Mouse (Mus musculus) kidney, postnatal 4 days (tissue): ENCODE measurements at regions not wholly inside any gene's neighbourhood (a gene's known extent, or its start where the extent isn't known, plus 50 kb on each side); places are given as distances from the start of the nearest gene placed in this dataset.

Experiments used
- DNase-seq, 2 experiments: peaks; one replicate each; pipeline ENCODE4 v3.0.0; 2021; ENCODE audit warnings: mixed read lengths in 2 of 2

DNA sequence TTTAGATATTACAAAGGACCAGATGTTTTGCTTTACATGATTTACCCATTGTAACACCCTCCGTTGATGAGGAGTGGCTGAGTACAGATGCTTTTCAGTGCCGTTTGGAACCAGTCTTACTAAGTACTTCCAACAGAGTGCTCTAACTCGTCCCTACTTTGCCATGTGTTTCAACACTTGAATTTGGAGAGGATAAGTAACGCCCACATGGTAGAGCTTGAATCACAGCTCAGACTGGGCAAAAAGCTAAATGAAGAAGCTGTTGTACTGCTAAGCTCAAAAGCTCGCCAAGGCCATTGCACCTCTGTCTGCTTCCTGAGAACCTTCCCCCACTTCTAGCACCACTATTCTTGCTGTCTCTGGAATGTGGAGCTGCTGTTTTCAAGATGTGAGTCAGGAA, 471.1 kb downstream of the Nfib start:
- DNase-seq: no peak

DNA sequence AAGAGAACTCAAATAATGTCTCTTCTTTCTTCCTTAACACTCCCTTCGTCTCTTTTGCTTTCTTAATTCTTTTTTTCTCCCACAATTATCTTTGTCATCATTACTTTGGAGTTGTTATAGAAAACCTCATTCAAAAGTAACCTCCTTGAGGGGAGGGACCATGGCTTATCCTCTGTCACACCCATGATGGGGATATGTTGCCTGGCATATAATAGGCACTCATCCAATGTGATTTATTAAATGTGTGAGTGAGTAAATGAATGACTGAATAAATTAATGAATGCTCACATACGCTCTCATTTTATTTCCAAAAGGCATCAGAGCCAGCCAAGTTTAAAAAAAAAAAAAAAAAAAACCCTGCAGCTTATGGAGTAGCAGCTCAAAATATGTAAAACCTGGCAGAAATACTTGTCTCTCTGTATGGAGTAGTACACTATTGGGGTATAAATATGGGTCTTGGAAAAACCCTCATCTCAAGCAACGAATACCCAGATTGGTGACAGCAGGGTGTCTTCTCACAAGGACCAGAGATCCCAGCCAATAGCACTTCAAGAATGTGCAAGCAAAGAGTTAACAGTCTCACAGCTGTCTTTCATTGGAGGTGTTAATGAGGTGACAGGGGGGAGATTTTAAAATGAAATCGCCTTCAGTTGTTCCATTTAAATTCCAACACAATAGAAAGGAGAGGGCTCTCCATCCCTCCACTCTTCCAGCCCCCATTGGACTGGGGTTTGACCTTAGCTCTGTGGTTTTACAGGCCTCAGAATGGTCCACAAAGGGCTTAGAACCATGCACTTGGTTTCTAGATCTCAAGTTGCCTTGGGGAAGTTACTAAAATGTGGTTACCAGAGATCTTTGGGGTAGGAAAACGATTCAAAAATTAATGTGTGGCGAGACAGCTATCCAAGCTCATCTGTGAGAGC, 479.1 kb downstream of the Nfib start:
- DNase-seq: no peak

DNA sequence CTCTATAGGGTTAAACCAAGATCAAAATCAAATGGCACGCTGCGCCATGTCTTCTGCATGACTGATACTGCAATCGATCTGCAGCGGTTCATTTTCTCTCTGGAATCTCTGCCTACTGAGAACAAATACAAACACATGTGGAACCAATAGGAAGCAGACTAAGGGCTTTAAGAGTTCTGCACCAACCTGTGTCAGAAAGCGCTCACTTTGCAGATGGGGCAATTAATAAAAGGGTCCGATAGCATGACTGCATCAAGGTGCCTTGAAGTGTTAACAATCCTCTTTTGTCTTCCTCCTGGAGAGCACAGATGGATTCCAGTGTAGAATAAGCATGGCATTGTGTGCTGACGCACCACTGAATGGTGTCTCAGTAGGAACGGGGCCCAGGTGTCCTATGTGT, 484.8 kb downstream of the Nfib start:
- DNase-seq: no peak

DNA sequence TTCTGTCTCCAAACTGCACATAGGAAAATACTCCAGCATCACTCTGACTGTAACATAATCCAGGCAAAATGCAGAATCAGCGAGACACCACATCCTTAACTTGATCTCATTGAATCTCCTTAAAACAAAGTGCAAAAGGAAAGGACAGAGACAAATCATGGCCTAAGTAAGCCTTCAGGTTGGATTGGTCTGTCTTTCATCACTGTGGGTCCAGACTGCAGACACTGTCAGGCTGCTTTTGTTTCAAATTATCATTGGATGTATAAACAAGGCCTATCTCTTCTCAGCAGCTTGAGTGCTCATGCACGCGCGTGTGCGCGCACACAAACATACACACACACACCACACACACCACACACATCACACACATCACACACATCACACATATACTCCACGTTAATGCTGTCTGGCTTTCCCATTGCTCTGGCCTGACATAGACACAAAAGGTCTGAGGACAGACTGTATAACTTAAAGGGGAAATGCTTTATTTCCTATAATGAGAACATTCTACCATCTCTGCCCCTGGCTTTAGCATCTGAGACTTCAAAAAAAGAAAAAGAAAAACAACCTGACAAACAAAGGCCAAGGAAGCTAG, 485.3 kb downstream of the Nfib start:
- DNase-seq: no peak

DNA sequence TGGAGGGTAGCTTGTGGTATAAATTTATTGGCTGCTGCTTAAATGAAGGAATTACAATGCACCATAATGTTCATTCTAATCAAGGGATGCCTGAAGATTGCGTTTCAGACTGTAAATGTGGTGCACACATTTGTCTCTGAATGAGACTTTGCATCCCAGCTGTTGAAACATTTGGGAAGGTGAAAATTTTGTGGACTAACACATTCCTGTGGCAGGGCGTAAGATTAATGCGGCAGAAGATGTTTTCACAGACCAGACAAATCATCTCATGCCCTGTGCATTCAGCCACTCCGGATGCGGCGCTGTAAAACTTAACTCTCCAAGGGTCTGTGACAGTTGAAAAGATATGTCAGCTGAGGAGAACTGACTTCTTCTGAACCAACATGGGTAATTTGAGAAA, 486.9 kb downstream of the Nfib start:
- DNase-seq: no peak

DNA sequence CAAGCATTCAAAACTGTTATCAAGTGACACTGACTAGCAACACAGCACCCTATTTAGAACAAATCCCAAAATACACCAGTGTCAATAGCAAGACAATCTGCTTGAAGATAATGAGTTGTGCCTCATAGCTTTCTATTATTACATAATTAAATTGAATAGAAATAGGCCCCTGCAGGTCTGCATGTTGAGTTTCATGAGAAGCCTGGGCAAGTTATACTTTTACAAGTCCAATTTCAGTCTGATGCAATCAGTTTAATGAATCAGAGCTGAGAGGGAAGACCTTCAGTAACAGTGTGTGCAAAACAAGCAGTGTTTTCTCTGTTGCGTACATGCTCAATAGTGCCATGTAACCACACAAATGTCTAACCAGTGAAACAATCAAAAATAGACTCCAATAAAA, 498.5 kb downstream of the Nfib start:
- no peak for DNase-seq

DNA sequence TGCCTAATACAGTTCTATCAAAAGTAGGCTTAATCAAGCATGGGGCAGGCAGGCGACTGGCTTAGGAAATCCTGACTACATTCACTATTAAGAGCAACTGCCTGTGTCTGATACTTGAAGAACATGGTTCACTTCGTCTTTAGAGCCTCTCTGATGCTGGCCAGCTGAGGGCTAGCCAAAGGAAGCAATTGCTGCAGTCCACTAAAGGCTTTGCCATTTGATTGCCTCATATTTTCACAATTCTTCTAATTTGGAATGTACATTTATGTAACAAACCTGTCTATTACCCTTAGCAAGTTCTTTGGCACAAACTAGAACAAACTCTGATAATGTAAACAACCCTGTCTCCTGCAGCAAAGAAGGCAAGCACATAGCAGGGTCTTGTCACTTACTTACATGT, 505.2 kb downstream of the Nfib start:
- no peak for DNase-seq

DNA sequence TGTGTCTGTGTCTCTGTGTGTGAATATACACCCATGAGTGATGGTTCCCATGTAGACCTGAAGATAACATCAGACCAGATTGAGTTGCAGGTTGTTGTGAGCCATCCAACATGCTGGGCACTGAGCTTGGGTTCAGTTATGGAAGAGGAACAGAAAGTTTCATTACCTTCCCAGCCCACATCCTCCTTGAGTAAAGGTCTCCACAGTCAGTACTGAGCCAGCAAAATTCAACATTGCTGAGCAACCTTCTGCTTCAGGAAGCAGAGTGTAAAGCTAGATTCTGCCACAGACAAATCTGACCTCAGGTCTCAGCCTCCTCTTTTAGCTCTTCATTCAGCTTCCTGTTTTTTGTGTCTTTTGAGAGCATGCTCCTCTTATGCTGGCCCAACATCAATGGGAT, 506.4 kb downstream of the Nfib start:
- DNase-seq: no peak

DNA sequence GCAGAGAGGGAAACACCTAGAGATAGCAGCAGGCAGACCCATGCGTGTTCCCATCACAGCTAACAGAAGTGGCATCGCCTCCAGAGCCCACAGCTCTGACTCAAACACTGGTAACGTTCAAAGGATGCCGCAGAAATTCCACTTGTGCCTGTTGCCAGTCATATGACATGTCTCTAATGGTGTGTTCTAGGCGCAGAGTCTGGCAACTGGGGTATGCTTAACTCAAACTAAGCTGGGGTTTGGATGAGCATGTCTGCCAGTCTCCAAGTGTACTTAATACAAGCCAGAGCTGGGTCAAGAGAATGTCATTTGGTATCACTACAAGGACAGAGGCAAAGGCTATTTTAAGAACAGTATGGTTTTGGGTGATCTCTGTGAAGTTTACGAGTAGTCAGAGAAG, 507.9 kb downstream of the Nfib start:
- DNase-seq: no peak

DNA sequence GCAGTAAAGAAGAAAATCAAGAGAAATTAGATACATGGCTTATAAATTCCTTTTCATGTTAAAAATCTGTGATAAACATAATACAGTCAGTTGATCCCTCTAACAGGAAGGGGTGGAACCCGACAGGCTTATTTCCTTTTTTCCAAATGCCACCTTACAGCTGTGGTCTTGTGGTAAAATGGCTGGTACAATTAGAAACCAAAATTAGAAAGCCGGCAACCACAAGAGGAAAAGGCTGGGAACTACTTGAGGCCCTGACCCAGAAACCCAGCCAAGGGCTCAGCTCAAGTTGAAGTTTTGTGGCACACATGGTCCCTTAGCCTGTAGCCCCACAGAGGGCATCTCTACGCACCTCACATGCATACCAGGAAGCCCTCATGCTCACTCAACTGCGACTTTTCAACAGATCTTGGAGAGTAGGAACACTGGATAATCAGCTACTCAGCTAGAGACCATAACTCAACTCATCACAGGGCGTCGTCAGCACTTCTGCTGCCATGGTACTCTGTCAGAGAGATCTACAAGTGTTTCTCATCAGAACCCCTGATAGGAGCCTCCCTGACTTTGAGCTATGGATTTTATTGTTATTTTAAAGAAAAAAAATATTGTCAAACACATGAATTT, 509.4 kb downstream of the Nfib start:
- peak; percentile 14 to 19 for DNase-seq

DNA sequence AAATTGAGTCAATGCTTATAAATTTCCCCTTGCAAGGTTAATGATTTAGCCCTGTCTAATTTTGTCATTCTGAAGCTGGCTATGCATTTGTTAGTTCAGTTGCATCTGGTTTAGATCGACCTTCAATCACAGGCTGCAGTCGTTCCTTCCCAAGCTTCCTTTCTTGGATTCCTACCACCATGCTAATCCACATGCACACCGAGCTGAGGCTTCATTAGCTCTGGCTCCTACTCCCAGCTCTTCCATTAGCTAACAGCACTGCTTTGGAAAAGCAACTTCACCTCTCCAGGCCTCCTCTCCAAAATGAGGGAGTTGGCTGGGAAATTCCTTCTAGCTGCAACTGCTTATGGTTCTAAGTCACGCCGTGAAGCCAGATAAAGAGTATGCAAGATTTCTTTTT, 511.6 kb downstream of the Nfib start:
- no peak for DNase-seq

DNA sequence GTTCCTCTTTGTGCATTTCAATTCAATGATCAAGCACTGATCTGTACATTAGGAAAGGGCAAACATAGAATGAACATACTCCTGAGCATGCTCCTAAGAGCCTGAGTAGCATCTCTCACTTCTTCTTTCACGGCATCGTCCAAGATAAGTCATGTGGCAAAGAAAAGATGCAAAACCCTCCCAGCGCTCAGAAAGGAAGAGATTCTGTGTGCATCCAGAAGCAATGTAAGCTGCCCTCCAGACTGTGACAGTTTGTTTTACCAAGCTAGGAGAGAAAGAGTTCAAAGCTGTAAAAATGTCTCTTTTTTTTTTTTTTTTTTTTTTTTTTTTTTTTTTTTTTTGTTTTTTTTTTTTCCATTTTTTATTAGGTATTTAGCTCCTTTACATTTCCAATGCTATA, 518.7 kb downstream of the Nfib start:
- DNase-seq: no peak

DNA sequence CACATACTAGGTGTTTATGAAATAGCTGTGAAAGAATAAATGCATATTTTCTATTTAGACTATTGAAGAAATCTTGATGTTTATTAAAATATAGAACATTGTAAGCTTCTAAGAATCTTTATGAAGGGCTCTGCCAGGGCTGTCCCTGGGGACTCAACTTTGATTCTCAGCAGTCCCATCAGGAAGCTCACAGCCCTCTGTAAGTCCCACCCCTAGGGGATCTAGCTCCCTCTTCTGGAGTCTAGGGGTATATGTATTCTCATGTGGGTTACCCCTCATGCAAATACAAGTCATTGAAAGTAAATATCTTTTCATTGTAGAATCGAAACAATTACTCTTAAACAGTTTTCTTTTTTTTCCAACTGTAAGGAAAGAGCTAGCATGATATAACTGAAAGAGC, 521.6 kb downstream of the Nfib start:
- DNase-seq: no peak

DNA sequence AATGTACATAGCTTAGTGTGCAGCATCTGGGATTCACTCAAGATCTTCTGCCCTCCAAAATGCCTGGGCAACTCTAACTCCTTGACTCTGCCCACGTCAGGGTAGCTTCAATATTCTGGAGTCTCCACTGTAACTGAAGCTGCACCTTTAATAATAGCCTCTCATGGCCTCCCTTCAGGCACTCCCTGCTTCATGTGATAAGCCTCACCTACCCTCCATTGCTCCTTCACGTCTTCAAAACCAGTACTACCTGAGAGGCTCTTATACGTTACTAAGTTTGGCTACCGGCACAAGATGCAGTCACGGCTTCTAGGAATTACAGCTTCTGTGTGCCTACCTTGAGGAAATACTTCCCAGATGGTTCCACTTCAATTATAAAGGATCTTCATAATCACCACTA, 527.4 kb downstream of the Nfib start:
- DNase-seq: no peak

DNA sequence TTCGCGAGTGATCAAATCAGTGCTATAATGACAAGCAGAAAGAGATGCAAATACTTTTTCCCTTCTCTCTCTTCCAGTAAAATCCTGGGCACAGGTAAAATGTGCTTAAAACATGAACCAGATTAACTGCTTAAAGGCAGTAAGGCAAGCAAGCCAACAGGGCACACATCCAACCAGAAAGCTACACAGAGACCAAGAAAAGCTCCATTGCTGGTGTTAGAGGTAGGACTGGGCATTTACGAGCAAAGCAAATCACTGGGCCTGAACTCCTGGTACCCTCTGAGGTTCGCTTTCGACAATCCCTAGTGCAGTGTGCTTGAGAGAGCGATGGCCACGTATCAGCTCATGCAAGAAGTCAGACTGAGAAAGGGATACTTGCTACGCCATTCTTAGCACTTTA, 528.8 kb downstream of the Nfib start:
- DNase-seq: no peak

DNA sequence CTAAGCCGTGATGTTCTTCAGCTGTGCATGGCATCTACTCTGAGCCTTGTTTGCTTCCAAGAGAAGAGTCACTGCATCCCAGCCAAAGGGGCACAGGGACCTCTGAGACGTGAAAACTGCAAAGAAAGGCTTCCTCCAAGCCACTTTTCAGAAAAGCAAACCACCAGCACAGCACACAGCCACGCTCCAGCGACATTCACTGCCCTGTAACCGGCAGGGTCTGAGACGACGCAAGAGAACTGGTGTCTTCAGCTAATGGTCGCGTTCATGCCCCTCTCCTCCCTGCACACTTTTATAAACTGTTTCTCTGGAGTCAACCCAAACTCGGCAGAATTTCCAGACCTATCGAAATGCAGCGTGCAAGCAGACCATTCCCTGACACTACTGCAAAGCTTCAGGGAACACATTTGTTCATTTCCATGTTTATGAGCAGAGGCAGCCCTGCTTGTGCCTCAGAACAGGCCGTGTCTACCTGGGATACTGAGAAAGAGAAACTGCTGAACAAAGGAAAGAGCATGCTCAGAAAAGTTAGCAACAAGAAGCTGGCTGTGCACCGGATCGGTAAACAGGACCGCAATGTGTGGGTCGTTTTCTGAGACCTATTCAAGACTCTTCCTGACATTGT, 532.0 kb downstream of the Nfib start:
- peak; percentile 4 to 20 for DNase-seq

DNA sequence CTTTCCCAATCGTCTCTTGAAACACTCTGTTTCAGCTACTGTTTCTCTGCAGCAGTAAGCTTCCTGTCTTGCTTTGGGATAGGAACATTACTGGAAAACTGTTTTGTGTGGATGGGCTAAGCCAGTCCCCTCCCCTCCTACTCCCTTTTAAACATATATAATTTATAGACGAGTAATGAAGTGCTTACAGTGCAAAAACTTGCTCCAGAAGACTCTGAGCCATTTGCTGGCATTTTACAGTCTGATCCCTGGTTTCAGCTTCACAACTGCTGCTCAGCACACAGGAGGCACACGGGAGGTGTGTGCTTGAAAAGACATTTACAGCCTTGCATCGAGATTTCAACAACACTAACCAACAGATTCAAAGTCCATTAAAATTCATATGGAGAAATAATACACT, 534.6 kb downstream of the Nfib start:
- DNase-seq: no peak

DNA sequence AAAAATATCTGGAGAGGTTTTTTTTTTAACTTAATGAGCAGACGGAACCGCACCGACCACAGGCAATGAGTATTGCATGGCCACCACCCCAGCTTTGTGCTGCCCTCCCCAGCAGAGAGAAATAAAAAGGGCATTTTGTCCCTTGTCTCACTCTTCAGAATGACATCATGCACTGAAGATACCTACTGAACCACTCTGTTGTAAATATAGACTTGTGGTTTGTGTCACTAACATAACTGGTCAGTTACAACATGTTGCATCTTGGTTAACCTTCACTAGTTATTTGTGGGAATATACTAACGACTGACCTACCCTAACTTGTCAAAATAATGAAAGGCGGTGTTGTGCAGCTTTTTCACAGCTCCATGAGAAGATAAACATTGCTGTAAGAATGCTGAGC, 537.5 kb downstream of the Nfib start:
- DNase-seq: no peak

DNA sequence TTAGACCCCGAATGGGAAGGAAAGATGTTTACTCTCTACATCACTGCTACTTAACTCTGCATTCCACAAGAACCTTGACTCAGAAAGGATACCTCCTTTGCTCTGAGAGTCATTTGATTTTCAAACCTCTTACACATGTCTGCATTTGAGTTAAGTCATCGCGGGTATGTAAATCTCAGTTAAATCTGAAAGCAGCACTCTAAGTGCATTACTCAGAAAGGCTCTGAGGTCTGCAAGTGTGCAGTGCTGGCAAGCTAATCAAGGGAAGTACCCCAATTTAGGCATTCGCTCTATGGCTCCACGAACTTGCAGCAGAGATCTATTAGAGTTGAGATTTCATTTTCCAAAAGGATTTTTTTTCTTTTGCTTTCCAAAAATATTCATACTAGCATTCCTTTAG, 538.2 kb downstream of the Nfib start:
- DNase-seq: no peak

DNA sequence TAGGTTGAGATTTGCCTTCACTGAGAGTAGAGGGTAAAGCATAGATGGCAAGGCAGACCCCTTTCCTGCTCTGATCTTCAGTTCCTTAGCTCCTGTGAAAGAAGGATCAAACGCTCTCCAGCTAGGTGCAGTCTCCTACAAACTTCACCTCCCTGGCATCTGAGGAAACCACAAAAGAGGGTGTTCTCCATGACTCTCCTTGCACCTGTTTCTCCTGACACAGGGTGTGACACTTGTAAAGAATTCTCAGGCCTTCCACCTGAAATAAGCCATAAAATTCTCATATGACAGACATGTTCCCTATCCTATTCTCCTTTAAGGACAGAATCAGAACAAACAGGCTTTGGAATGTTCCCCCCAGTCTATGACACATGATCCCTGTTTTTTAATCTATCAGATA, 538.7 kb downstream of the Nfib start:
- no peak for DNase-seq

DNA sequence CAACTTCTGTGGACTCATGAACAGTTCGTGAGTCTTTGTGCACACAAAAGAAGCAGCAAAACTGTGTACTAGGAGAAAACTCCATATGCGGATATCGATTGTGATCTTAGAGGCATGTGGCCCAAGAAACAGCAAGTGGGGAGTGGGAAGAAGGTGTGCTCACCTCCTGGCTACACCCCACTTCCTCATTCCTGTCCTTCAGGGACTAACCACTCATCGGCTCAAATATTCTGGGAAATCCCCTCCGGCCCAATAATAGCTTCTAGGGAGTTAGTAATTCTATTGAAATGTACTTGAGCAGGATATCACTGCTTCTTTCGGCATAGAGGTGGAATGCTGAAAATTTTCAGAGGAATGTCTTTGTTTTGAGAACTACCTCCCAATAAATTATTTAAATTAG, 539.5 kb downstream of the Nfib start:
- DNase-seq: no peak

DNA sequence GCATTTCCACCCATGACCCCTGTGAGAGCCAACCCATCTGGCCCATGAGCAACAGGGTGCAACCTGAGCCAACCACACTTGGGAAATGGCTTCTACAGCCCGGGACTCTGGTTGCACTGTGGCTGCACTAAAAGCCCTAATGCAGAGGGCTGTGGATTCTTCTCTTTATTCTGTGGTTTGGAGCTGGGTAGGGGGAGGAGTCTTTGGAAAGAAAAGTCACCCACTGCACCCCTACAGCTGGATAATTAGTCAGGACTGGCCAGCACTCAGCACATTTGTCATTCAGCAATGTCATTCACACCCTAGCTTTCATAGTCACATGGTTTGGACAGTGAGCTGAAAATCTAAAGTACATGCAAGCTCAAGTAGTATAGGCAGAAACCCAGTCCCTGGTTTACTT, 541.5 kb downstream of the Nfib start:
- peak; percentile 2 to 4 for DNase-seq

DNA sequence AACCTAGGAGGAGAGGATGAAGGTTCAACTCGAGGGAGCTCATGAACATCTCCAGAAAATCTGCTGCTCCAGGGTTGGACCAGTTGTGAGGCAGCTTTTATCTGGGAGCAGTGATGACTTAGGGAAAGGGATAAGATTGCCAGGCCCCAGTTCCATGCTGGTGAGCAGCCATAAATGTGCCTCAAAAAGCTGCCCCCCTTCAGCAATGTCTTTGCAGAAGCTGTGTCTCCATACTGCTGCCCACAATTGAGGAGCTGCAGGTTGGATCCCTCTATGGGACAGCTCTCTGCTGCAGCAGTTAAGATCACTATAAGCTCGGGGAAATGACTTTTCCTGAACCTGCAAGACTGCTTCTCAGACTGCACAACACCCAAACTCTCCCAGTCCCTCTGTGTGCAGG, 543.7 kb downstream of the Nfib start:
- no peak for DNase-seq

DNA sequence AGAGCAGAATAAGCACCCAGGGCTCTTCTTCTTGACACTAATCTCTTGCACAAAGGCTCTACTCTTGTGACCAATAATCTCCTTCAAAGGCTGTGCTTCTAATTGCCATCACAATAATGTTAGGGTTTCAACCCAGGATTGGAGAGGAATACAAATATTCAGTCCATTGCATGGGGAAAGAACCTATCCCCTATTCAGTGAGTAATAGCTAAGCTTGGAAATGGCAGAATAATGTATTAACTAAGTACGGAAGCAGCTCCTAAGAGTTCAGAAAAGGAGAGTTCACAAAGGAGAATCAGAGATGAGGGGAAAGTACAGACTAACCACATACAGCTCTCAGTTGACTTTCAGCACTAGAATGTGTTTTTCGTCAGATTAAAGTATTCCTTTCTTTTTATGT, 544.3 kb downstream of the Nfib start:
- no peak for DNase-seq
